Mouse (Mus musculus) heart, embryonic 14.5 days (tissue): ENCODE measurements around the gene Mrpl58. TPM values are rescaled to one million over a fixed set of nuclear protein-coding genes. Genes with fewer than 3 reads are reported as not detected.
A peak's percentile ranks its signal among the peaks of the same experiment; 100 is the strongest.

Experiments used
- ATAC-seq: fragments of 200-750 bp; cut with Nextera tagmentation; 2 replicates; pipeline ENCODE4 v1.8.0; 2017; ENCODE audit warnings: low read depth, moderate TSS enrichment; ENCODE audit not compliant: insufficient number of reproducible peaks, insufficient read depth, low FRiP score
- H3K27ac ChIP-seq, 2 experiments: fragments of 200-500 bp in 1 of 2; fragments of 300-500 bp in 1 of 2; sonication (generic) in 1 of 2; replicated peaks in 1 of 2; 2 replicates each; pipeline ENCODE4 v1.5.1; 2012 to 2014; ENCODE audit warnings: low read depth in 2 of 2, low read length in 2 of 2, control low read depth in 1 of 2, mild to moderate bottlenecking in 1 of 2, mixed read lengths in 1 of 2; ENCODE audit not compliant: control insufficient read depth in 1 of 2, insufficient read depth in 1 of 2
- H3K27me3 ChIP-seq: fragments of 300-500 bp; sonication (generic); 2 replicates; pipeline ENCODE4 v1.6.1; 2014; ENCODE audit warnings: mild to moderate bottlenecking, low read length, control low read depth; ENCODE audit not compliant: control insufficient read depth, insufficient read depth
- H3K36me3 ChIP-seq: fragments of 300-500 bp; sonication (generic); 2 replicates; pipeline ENCODE4 v1.6.1; 2014; ENCODE audit warnings: mild to moderate bottlenecking, control low read depth, low read length, mixed read lengths; ENCODE audit not compliant: control insufficient read depth, insufficient read depth
- H3K4me1 ChIP-seq, 2 experiments: fragments of 200-500 bp in 1 of 2; fragments of 300-500 bp in 1 of 2; sonication (generic) in 1 of 2; 2 replicates each; pipeline ENCODE4 v1.6.1; 2012 to 2014; ENCODE audit warnings: low read length in 2 of 2, control low read depth in 1 of 2, mixed read lengths in 1 of 2; ENCODE audit not compliant: control insufficient read depth in 2 of 2, insufficient read depth in 2 of 2
- H3K4me2 ChIP-seq: fragments of 300-500 bp; sonication (generic); 2 replicates; pipeline ENCODE4 v1.6.1; 2014; ENCODE audit warnings: mild to moderate bottlenecking, low read length
- H3K4me3 ChIP-seq, 2 experiments: fragments of 200-500 bp in 1 of 2; fragments of 300-500 bp in 1 of 2; sonication (generic) in 1 of 2; 2 replicates each; pipeline ENCODE4 v1.5.1; 2012 to 2014; ENCODE audit warnings: low read length in 2 of 2, mild to moderate bottlenecking in 2 of 2, control low read depth in 1 of 2, low read depth in 1 of 2, moderate library complexity in 1 of 2; ENCODE audit not compliant: control insufficient read depth in 1 of 2, insufficient read depth in 1 of 2
- H3K9ac ChIP-seq: fragments of 300-500 bp; sonication (generic); 2 replicates; pipeline ENCODE4 v1.6.1; 2014; ENCODE audit warnings: mild to moderate bottlenecking, low read length
- H3K9me3 ChIP-seq: fragments of 300-500 bp; sonication (generic); 2 replicates; pipeline ENCODE4 v1.6.1; 2016; ENCODE audit warnings: low read length, control low read depth; ENCODE audit not compliant: control insufficient read depth
- WGBS: fragments of 180-500 bp; shearing (Covaris S2); extraction: QIAGEN DNeasy Blood & Tissue Kit; methylation state at CpG from one replicate; pipeline ENCODE4 v1.1.7; 2014; 5-methylcytosine and 5-hydroxymethylcytosine counted together
- polyA plus RNA-seq: library from polyadenylated mRNA; unstranded; fragments of >200 nt; fragmentation: Nextera tagmentation; extraction: Ambion mirVana; gene quantifications from 2 replicates; pipeline ENCODE4 v1.2.1, GENCODE M21; 2014

Mrpl58 gene
- polyA plus RNA-seq, 1 experiment from 2014 or later: 195 TPM

DNA sequence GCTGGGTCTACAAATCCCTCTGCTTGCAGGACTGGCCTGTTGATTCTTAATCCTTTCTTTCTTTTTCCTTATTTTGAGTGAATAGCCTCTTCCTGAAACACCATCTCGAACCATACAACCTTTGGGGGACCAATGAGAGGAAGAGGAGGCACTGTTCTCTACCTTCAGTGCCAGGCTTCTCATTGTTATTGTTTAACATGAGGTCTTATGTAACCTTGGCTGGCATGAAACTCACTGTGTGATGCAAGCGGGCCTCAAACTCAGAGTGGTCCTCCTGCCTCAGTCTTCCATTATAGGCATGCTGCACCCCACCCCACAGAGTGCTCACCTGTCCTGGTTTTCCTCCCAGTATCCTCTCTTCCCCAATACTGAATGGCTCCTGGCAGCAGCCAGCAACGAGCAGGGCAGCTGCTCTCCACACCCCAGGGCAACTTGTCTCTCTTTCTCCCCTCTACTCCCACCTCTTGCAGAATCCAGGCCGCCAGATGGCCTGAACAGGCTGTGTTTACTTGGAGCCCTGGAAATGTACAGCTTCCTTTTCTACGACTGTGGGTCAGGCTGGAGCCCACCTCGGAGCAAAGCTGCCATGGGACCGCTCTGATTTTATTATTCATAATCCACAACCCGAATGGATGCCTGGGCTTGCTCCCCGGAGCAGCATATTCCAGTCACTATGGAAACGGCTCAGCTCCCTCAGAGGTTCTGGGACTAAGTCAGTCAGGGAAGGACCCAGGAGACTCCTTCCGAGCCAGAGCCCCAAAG lies 2.7 kb upstream of the Mrpl58 start:
- Histone ChIP-seq H3K27me3 (no peaks in the 10 kb centered on the region), H3K36me3 (peaks cover 8% of the 10 kb centered on the region; the same call in 1 of the 2 replicates), H3K9ac (no peak overlapping the region), H3K4me2 (no peak overlapping the region), H3K27ac (no peak overlapping the region), H3K4me1 (peaks cover 0 to 14% of the 10 kb centered on the region in 2 experiments; a peak in 2 of 4 replicates), H3K9me3 (no peaks in the 10 kb centered on the region), H3K4me3 (no peak overlapping the region)
- ATAC-seq: no peak
- WGBS: 51% methylated on average over 11 of the region's 11 CpGs

DNA sequence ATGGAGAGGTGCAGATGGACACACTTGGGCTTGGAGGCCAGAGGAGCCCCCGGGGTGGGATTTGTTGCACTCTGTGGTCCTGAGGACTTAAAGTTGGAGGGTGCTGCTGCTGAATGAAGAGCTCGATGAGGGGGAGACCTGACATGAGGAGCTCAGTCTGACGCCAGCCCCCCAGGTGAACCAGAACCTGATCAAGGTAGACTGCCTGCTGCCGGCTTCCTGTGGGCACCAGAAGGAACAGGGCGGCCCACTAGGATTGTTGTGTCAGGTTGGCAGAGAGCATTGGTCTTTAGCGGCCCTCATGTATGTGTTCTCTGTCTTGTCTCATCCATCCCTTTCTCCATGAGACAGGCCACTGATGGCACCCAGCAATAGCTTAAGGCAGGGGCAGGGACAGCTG lies 2.2 kb downstream of the Mrpl58 start:
- Histone ChIP-seq H3K36me3 (peaks cover 48% of the 10 kb centered on the region), H3K9ac (no peak overlapping the region), H3K27ac (no peak overlapping the region), H3K4me1 (peaks cover 0 to 12% of the 10 kb centered on the region in 2 experiments; a peak in 2 of 4 replicates), H3K4me2 (no peak overlapping the region), H3K4me3 (no peak overlapping the region), H3K9me3 (no peaks in the 10 kb centered on the region), H3K27me3 (no peaks in the 10 kb centered on the region)
- no peak for ATAC-seq
- 93% methylated on average over 6 of the region's 6 CpGs for WGBS

DNA sequence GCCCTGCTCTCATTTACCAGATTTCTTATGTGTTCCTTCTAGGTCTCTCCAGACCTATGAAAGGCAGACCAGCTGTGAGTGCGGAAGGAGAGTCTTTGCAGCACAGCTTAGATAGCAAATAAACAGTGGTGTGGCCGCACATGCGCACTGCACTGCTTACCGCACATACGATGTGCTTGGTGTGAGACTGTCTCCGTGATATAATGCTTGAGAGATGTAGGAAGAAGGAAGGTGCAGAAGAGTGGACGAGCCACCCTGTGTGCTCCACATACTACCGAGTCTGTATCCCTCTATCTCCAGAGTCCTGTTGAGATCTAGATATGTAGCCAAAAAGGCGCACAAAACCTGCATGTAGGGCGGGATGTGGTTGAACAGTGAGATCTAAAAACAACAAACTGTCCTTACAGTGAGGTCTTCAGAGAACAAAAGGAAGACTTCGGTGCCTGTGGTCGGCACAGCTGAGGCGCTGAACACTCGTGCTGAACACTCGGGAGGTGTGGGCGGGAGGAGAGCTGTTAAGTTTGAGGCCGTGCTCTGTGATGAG lies 3.4 kb downstream of the Mrpl58 start:
- H3K36me3 ChIP-seq: peaks cover 56% of the 10 kb centered on the region
- no peak overlapping the region for H3K9ac ChIP-seq
- 86% methylated on average over 17 of the region's 17 CpGs for WGBS
- no peak overlapping the region for H3K4me3 ChIP-seq
- H3K27me3 ChIP-seq: no peaks in the 10 kb centered on the region
- no peak overlapping the region for H3K27ac ChIP-seq
- peaks cover 2 to 18% of the 10 kb centered on the region in 2 experiments; a peak in 2 of 4 replicates for H3K4me1 ChIP-seq
- H3K9me3 ChIP-seq: no peaks in the 10 kb centered on the region
- no peak overlapping the region for H3K4me2 ChIP-seq
- ATAC-seq: no peak

DNA sequence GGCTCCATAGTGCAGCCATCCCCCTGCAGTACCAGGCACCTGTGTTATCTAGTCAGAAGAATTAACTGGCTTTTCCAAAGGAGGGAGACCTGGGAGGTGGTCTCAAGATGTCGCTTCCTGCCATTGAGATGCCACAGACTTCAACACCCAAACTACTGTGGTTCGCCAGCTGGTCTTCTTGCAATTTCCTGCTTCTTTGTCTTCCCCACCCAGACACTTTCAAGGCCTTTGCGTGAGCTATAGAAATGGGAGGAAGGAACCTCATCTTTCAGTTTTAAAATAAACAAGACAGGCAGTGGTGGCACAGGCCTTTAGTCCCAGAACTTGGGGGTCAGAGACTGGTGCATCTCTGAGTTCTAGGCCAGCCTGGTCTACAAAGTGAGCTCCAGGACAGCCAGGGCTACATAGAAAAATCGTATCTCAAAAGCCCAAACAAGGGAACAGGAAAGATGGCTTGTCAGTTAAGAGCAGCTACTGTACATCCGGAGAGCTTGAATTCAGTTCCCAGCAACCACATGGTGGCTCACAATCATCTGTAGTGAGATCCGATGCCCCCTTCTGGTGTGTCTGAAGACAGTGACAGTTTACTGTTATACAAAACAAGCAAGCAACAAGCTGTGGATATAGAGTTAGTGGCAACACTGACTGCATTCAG lies 4.8 kb downstream of the Mrpl58 start:
- ATAC-seq: no peak
- Histone ChIP-seq H3K27me3 (no peaks in the 10 kb centered on the region), H3K4me1 (peaks cover 5 to 21% of the 10 kb centered on the region in 2 experiments), H3K27ac (peak overlapping the region; percentile 3 to 28; a peak in 2 of 4 replicates), H3K36me3 (peaks cover 56% of the 10 kb centered on the region), H3K4me3 (no peak overlapping the region), H3K9ac (no peak overlapping the region), H3K9me3 (no peaks in the 10 kb centered on the region), H3K4me2 (no peak overlapping the region)
- 82% methylated on average over 6 of the region's 6 CpGs for whole genome bisulfite sequencing

DNA sequence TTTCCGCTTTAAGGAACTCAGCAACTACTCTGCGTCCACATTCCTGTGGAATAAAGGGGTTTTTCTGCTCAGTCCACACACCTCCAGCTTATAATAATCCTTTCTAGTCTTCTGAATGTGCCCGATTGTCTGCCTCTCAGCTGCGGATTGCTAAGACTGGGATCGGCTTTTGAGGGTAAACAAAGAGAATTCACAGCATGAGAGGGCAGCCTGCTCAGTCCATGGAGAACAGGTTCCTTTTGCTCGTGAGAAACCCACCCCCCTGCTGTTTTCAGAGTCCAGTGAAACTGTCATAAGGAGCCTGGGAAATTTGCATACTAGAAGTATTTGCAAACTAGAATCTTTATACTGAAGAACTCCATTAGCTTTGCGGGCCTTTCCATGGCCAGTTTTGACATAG lies 6.0 kb downstream of the Mrpl58 start:
- Histone ChIP-seq H3K9me3 (no peaks in the 10 kb centered on the region), H3K27ac (no peak overlapping the region), H3K4me2 (no peak overlapping the region), H3K4me1 (peaks cover 7 to 21% of the 10 kb centered on the region in 2 experiments), H3K4me3 (no peak overlapping the region), H3K27me3 (no peaks in the 10 kb centered on the region), H3K36me3 (peaks cover 57% of the 10 kb centered on the region), H3K9ac (no peak overlapping the region)
- 87% methylated on average over 7 of the region's 7 CpGs for WGBS
- ATAC-seq: no peak

DNA sequence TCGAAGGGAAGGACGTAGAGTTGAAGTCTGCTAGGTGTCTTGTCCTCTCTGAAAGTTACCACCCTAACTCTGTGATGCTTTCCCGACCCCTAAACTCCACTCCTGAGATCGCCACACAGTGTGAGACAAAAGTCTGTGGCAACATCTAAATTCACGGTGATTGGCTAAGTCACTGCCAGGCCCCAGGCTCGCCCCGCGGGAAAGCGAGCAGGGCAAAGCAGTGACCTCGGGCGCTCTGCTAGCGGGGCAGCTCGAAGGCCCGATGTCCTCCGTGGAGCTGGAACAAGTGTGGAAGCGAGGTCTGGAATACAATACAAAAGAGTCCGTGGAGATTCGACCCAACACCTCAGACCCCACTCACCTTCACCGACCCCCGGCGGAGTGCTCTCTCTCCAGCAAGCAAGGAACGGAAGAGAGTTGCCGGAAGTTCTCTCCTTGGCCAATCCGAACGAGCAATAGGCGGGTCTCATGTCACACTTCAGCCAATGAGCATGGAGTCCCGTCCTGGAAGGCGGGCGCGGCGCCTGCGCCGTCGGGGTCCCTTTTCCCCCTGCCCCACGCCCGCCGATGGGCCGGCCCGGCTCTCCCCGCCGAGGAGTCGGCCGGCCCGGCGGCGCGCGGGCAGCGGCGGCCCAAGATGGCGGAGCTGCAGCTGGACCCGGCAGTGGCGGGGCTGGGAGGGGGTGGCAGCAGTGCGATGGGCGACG lies 16.1 kb downstream of the Mrpl58 start, which contains the start of the genes Atp5h and Kctd2:
Gene Atp5h, minus strand, starts transcription at position 432 of the 707 bp plus-strand sequence.
Gene Kctd2, plus strand, starts transcription at position 598 of the 707 bp plus-strand sequence.
- under 1% methylated on average over 52 of the region's 56 CpGs for WGBS
- Histone ChIP-seq H3K9ac (peak within 1 kb of the TSS; percentile 95), H3K4me1 (peaks cover 12 to 55% of the 10 kb centered on the region in 2 experiments), H3K27me3 (no peaks in the 10 kb centered on the region), H3K9me3 (no peaks in the 10 kb centered on the region), H3K4me3 (peak within 1 kb of the TSS; percentile 87 to 91), H3K36me3 (peaks cover 58% of the 10 kb centered on the region), H3K27ac (peak within 1 kb of the TSS; percentile 86 to 90), H3K4me2 (peak within 1 kb of the TSS; percentile 97)
- ATAC-seq: peak; percentile 94
